Mouse (Mus musculus): Measurements from ENCODE around the gene Neb. TPM values are rescaled to one million over a fixed set of nuclear protein-coding genes. Genes with fewer than 3 reads are reported as not detected.

Neb gene
- polyA plus RNA-seq, 1 experiment from 2014 or later, result 15.7 TPM

GRCm38 (mm10) chr2:52412524-52413037 lies 34.3 kb upstream of the Neb start:
- H3K4me2 ChIP-seq, result no peak overlapping the region
- peaks cover 32% of the 10 kb centered on the region for H3K9me3 ChIP-seq
- no peaks in the 10 kb centered on the region for H3K4me1 ChIP-seq
- H3K27me3 ChIP-seq, result no peaks in the 10 kb centered on the region
- no peak for ATAC-seq (ENCODE audit: insufficient number of reproducible peaks, insufficient read depth, low FRiP score, low TSS enrichment, low read depth)
- no peak overlapping the region for H3K9ac ChIP-seq
- no peak overlapping the region for H3K27ac ChIP-seq
- no peak overlapping the region for H3K4me3 ChIP-seq
- H3K36me3 ChIP-seq, result peaks cover 83% of the 10 kb centered on the region
- WGBS, result 97% methylated on average over 5 of the region's 5 CpGs

- no peaks in the 10 kb centered on the region for H3K4me1 ChIP-seq
- 86% methylated on average over 1 of the region's 1 CpGs for WGBS
- no peak for ATAC-seq (ENCODE audit: insufficient number of reproducible peaks, insufficient read depth, low FRiP score, low TSS enrichment, low read depth)
Observed at GRCm38 (mm10) chr2:52406480-52406879, 28.2 kb upstream of the Neb start.

GRCm38 (mm10) chr2:52405238-52405637 lies 27.0 kb upstream of the Neb start:
- H3K36me3 ChIP-seq, result peaks cover 74% of the 10 kb centered on the region
- no peak overlapping the region for H3K27ac ChIP-seq
- no peak overlapping the region for H3K4me3 ChIP-seq
- no peak for ATAC-seq (ENCODE audit: insufficient number of reproducible peaks, insufficient read depth, low FRiP score, low TSS enrichment, low read depth)
- no peak overlapping the region for H3K9ac ChIP-seq
- no peaks in the 10 kb centered on the region for H3K4me1 ChIP-seq
- no peak overlapping the region for H3K4me2 ChIP-seq
- H3K27me3 ChIP-seq, result no peaks in the 10 kb centered on the region
- peaks cover 10% of the 10 kb centered on the region for H3K9me3 ChIP-seq
- WGBS, result 94% methylated on average over 5 of the region's 5 CpGs

More at GRCm38 (mm10) chr2:52406480-52406879, 28.2 kb upstream of the Neb start:
- no peak overlapping the region for H3K4me2 ChIP-seq
- H3K9me3 ChIP-seq, result peaks cover 21% of the 10 kb centered on the region
- H3K9ac ChIP-seq, result no peak overlapping the region
- H3K4me3 ChIP-seq, result no peak overlapping the region
- H3K27me3 ChIP-seq, result no peaks in the 10 kb centered on the region
- peaks cover 80% of the 10 kb centered on the region for H3K36me3 ChIP-seq
- no peak overlapping the region for H3K27ac ChIP-seq

- Histone ChIP-seq H3K27ac (no peak overlapping the region), H3K27me3 (no peaks in the 10 kb centered on the region), H3K4me1 (no peaks in the 10 kb centered on the region), H3K4me2 (no peak overlapping the region), H3K4me3 (no peak overlapping the region), H3K36me3 (peaks cover 6% of the 10 kb centered on the region), H3K9ac (no peak overlapping the region), H3K9me3 (no peaks in the 10 kb centered on the region)
- 84% methylated on average over 5 of the region's 5 CpGs for WGBS
- no peak for ATAC-seq (ENCODE audit: insufficient number of reproducible peaks, insufficient read depth, low FRiP score, low TSS enrichment, low read depth)
Observed at GRCm38 (mm10) chr2:52394529-52394928, 16.3 kb upstream of the Neb start.

- Histone ChIP-seq H3K4me2 (no peak overlapping the region), H3K9me3 (no peaks in the 10 kb centered on the region), H3K4me1 (peaks cover 3% of the 10 kb centered on the region; the same call in 1 of the 2 replicates), H3K27ac (no peak overlapping the region), H3K9ac (no peak overlapping the region), H3K36me3 (no peaks in the 10 kb centered on the region), H3K4me3 (no peak overlapping the region), H3K27me3 (no peaks in the 10 kb centered on the region)
- no peak for ATAC-seq (ENCODE audit: insufficient number of reproducible peaks, insufficient read depth, low FRiP score, low TSS enrichment, low read depth)
- 81% methylated on average over 2 of the region's 2 CpGs for WGBS
Observed at GRCm38 (mm10) chr2:52390415-52390975, 12.2 kb upstream of the Neb start.

GRCm38 (mm10) chr2:52389975-52390374 lies 11.7 kb upstream of the Neb start:
- no peak overlapping the region for H3K4me3 ChIP-seq
- no peak overlapping the region for H3K9ac ChIP-seq
- no peaks in the 10 kb centered on the region for H3K9me3 ChIP-seq
- peaks cover 3% of the 10 kb centered on the region; the same call in 1 of the 2 replicates for H3K4me1 ChIP-seq
- 70% methylated on average over 3 of the region's 3 CpGs for WGBS
- H3K36me3 ChIP-seq, result no peaks in the 10 kb centered on the region
- H3K27ac ChIP-seq, result no peak overlapping the region
- no peak overlapping the region for H3K4me2 ChIP-seq
- no peak for ATAC-seq (ENCODE audit: insufficient number of reproducible peaks, insufficient read depth, low FRiP score, low TSS enrichment, low read depth)
- no peaks in the 10 kb centered on the region for H3K27me3 ChIP-seq

GRCm38 (mm10) chr2:52386451-52386850 lies 8.2 kb upstream of the Neb start:
- no peak overlapping the region for H3K4me2 ChIP-seq
- H3K9ac ChIP-seq, result no peak overlapping the region
- H3K36me3 ChIP-seq, result no peaks in the 10 kb centered on the region
- H3K27ac ChIP-seq, result no peak overlapping the region
- H3K27me3 ChIP-seq, result no peaks in the 10 kb centered on the region
- H3K4me3 ChIP-seq, result no peak overlapping the region
- H3K9me3 ChIP-seq, result no peaks in the 10 kb centered on the region
- 82% methylated on average over 6 of the region's 6 CpGs for WGBS
- no peak for ATAC-seq (ENCODE audit: insufficient number of reproducible peaks, insufficient read depth, low FRiP score, low TSS enrichment, low read depth)
- H3K4me1 ChIP-seq, result peaks cover 3% of the 10 kb centered on the region; the same call in 1 of the 2 replicates

- ATAC-seq (ENCODE audit: insufficient number of reproducible peaks, insufficient read depth, low FRiP score, low TSS enrichment, low read depth), result no peak
- 50% methylated on average over 7 of the region's 7 CpGs for WGBS
- no peak overlapping the region for H3K9ac ChIP-seq
- H3K4me1 ChIP-seq, result peaks cover 3% of the 10 kb centered on the region; the same call in 1 of the 2 replicates
- no peak overlapping the region for H3K4me2 ChIP-seq
- no peaks in the 10 kb centered on the region for H3K9me3 ChIP-seq
- H3K36me3 ChIP-seq, result no peaks in the 10 kb centered on the region
- no peak overlapping the region for H3K4me3 ChIP-seq
- no peaks in the 10 kb centered on the region for H3K27me3 ChIP-seq
- no peak overlapping the region for H3K27ac ChIP-seq
Observed at GRCm38 (mm10) chr2:52386037-52386436, 7.8 kb upstream of the Neb start.

GRCm38 (mm10) chr2:52378848-52379261 lies 581 bp upstream of the Neb start:
- H3K4me3 ChIP-seq, result no peak overlapping the region
- H3K9ac ChIP-seq, result no peak overlapping the region
- H3K27me3 ChIP-seq, result no peaks in the 10 kb centered on the region
- ATAC-seq (ENCODE audit: insufficient number of reproducible peaks, insufficient read depth, low FRiP score, low TSS enrichment, low read depth), result no peak
- 71% methylated on average over 10 of the region's 10 CpGs for WGBS
- H3K4me2 ChIP-seq, result peak overlapping the region; percentile 21
- H3K9me3 ChIP-seq, result no peaks in the 10 kb centered on the region
- no peak overlapping the region for H3K27ac ChIP-seq
- H3K4me1 ChIP-seq, result no peaks in the 10 kb centered on the region
- no peaks in the 10 kb centered on the region for H3K36me3 ChIP-seq

GRCm38 (mm10) chr2:52377706-52378447 lies 397 bp downstream of the Neb start:
- H3K27ac ChIP-seq, result no peak overlapping the region
- H3K36me3 ChIP-seq, result no peaks in the 10 kb centered on the region
- no peaks in the 10 kb centered on the region for H3K27me3 ChIP-seq
- no peak overlapping the region for H3K4me3 ChIP-seq
- no peaks in the 10 kb centered on the region for H3K4me1 ChIP-seq
- no peak overlapping the region for H3K9ac ChIP-seq
- WGBS, result 52% methylated on average over 13 of the region's 13 CpGs
- ATAC-seq (ENCODE audit: insufficient number of reproducible peaks, insufficient read depth, low FRiP score, low TSS enrichment, low read depth), result no peak
- peak overlapping the region; percentile 21 for H3K4me2 ChIP-seq
- H3K9me3 ChIP-seq, result no peaks in the 10 kb centered on the region

- Histone ChIP-seq H3K9me3 (no peaks in the 10 kb centered on the region), H3K27me3 (no peaks in the 10 kb centered on the region), H3K27ac (no peak overlapping the region), H3K4me3 (no peak overlapping the region), H3K4me2 (no peak overlapping the region), H3K9ac (no peak overlapping the region), H3K4me1 (no peaks in the 10 kb centered on the region), H3K36me3 (no peaks in the 10 kb centered on the region)
- WGBS, result 88% methylated on average over 6 of the region's 6 CpGs
- no peak for ATAC-seq (ENCODE audit: insufficient number of reproducible peaks, insufficient read depth, low FRiP score, low TSS enrichment, low read depth)
Observed at GRCm38 (mm10) chr2:52374706-52375105, 3.6 kb downstream of the Neb start.

GRCm38 (mm10) chr2:52372480-52372879 lies 5.8 kb downstream of the Neb start:
- Histone ChIP-seq H3K9ac (no peak overlapping the region), H3K36me3 (no peaks in the 10 kb centered on the region), H3K27ac (no peak overlapping the region), H3K4me3 (no peak overlapping the region), H3K4me1 (no peaks in the 10 kb centered on the region), H3K4me2 (no peak overlapping the region), H3K27me3 (no peaks in the 10 kb centered on the region), H3K9me3 (no peaks in the 10 kb centered on the region)
- no peak for ATAC-seq (ENCODE audit: insufficient number of reproducible peaks, insufficient read depth, low FRiP score, low TSS enrichment, low read depth)
- WGBS, result 80% methylated on average over 6 of the region's 6 CpGs
